Mouse (Mus musculus): ENCODE results near the gene Cog5. TPM values are rescaled to one million over a fixed set of nuclear protein-coding genes. Genes with fewer than 3 reads are reported as not detected.

The Cog5 gene
- total RNA-seq, 2 experiments from 2014 or later = 6.1 to 17.7 TPM

- ATAC-seq (replicated peaks; ENCODE audit: low FRiP score, poor library complexity, severe bottlenecking) = peak; percentile 89
These were observed 311.0 kb downstream of the Cog5 start for GRCm38 (mm10) chr12:31965517-31966212.

DNA sequence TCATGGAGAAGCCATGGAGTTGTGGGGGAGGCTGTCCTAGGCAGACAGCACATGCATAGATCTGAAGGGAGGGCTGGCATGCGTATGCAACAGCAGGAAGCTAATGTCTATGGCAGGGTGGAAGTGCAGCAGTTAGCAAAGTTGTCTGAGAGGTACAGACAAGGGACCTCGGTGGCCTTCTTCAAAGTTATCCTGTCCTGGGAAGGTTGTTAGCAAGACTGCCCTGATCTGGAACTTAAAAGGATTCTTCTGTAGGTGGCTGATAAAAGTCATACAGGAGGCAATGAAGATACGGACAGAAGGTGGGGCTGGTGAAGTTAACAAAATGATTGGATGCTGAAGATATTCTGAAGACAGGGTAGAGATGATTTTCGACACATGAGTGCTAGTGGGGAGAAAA lies 311.7 kb downstream of the Cog5 start:
- ATAC-seq (replicated peaks; ENCODE audit: low FRiP score, poor library complexity, severe bottlenecking) = peak; percentile 53

- ATAC-seq (replicated peaks; ENCODE audit: low FRiP score, poor library complexity, severe bottlenecking) = peak; percentile 78
These were observed 312.9 kb downstream of the Cog5 start for GRCm38 (mm10) chr12:31967536-31967935.

GRCm38 (mm10) chr12:31969111-31969510 lies 314.4 kb downstream of the Cog5 start:
- no peak for ATAC-seq (replicated peaks; ENCODE audit: low FRiP score, poor library complexity, severe bottlenecking)

- ATAC-seq (replicated peaks; ENCODE audit: low FRiP score, poor library complexity, severe bottlenecking) = no peak
These were observed 316.9 kb downstream of the Cog5 start for GRCm38 (mm10) chr12:31971547-31971946.

GRCm38 (mm10) chr12:31973473-31974172 lies 319.0 kb downstream of the Cog5 start:
- ATAC-seq (replicated peaks; ENCODE audit: low FRiP score, poor library complexity, severe bottlenecking) = peak; percentile 93

DNA sequence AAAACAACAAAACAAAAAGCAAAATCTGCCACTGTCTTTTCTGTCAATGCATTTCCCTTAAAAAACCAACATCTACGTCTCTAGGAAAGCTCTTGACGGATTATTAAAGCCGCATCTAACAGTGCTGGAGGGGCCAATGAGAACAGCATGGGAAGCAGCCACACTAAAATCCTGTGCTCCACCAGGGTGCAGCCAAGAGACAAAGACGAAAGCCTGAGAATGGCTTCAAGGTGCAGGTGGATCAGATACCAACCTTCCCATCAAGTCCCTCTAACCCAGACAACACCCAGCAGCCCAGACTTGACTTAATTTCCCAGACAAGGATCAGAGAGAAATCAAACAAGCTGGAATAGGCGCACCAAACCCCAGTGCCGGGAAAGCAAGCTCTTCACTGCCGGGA lies 321.9 kb downstream of the Cog5 start:
- ATAC-seq (replicated peaks; ENCODE audit: low FRiP score, poor library complexity, severe bottlenecking) = no peak

- no peak for ATAC-seq (replicated peaks; ENCODE audit: low FRiP score, poor library complexity, severe bottlenecking)
These were observed 323.0 kb downstream of the Cog5 start for GRCm38 (mm10) chr12:31977613-31978195.

GRCm38 (mm10) chr12:31983238-31983637 lies 328.6 kb downstream of the Cog5 start:
- ATAC-seq (replicated peaks; ENCODE audit: low FRiP score, poor library complexity, severe bottlenecking) = no peak

GRCm38 (mm10) chr12:31983769-31984168 lies 329.1 kb downstream of the Cog5 start:
- no peak for ATAC-seq (replicated peaks; ENCODE audit: low FRiP score, poor library complexity, severe bottlenecking)

DNA sequence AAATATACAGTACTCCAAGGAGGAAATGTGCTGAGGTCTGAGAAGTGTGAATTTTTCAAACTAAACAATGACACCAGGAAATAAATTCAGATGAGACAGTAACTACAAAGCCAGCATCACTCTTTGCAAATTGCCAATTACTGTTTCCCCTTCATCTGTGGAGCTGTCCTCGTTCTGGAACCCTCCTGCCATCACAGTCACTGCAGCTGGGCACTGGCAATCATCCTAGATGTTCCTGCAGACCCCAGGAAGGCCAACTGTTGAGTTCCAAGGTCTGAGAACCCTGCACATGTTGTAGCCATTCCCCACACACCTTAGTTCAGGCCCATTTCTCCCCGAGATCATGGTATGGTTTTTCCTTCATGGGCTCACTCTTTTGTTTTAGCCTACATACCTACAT lies 329.5 kb downstream of the Cog5 start:
- no peak for ATAC-seq (replicated peaks; ENCODE audit: low FRiP score, poor library complexity, severe bottlenecking)

GRCm38 (mm10) chr12:31984664-31985063 lies 330.0 kb downstream of the Cog5 start:
- ATAC-seq (replicated peaks; ENCODE audit: low FRiP score, poor library complexity, severe bottlenecking) = no peak

- ATAC-seq (replicated peaks; ENCODE audit: low FRiP score, poor library complexity, severe bottlenecking) = no peak
These were observed 331.1 kb downstream of the Cog5 start for GRCm38 (mm10) chr12:31985738-31986137.

DNA sequence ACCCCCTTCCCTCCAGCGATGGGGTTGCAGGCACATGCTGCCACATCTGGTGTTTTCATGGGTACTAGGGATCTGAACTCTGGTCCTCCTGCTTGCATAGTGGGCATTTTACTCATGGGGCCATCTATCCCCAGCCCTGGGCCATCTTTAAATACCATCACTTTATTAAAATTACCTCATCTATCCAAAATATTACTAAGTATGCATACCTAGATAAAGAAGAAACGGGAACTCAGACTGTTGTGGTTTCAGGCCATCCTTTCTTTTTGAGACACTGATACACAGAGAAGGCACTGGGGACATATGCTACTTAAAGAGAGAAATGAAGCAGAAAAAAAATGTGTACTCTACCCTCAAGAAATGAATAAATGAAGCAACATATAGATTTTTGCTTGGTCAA lies 331.8 kb downstream of the Cog5 start:
- ATAC-seq (replicated peaks; ENCODE audit: low FRiP score, poor library complexity, severe bottlenecking) = no peak

Other genes starting within 250 kb of the Cog5 start
- 10.6 and 30.7 TPM in 2 replicates for gene Cbll1, start 155.3 kb upstream of the Cog5 start, total RNA-seq (2015; ENCODE audit: low replicate concordance)
- 2.9 and 3.2 TPM in 2 replicates for gene Cbll1, start 155.3 kb upstream of the Cog5 start, total RNA-seq (2017; ENCODE audit: low replicate concordance)
- gene Slc26a4, start 94.9 kb upstream of the Cog5 start, total RNA-seq (2015; ENCODE audit: low replicate concordance) = not detected in 2 replicates
- not detected in 2 replicates for gene Slc26a4, start 94.9 kb upstream of the Cog5 start, total RNA-seq (2017; ENCODE audit: low replicate concordance)
- 13.2 and 25.0 TPM in 2 replicates for gene Bcap29, start 20.2 kb upstream of the Cog5 start, total RNA-seq (2015; ENCODE audit: low replicate concordance)
- gene Bcap29, start 20.2 kb upstream of the Cog5 start, total RNA-seq (2017; ENCODE audit: low replicate concordance) = 5.7 and 6.7 TPM in 2 replicates
- 4.4 and 6.0 TPM in 2 replicates for gene Dus4l, start within 50 bp of the Cog5 start, total RNA-seq (2015; ENCODE audit: low replicate concordance)
- gene Dus4l, start within 50 bp of the Cog5 start, total RNA-seq (2017; ENCODE audit: low replicate concordance) = 0.60 TPM in 1 of 2 replicates, not detected in the other
- not detected in 2 replicates for gene Gpr22, start 59.1 kb downstream of the Cog5 start, total RNA-seq (2015; ENCODE audit: low replicate concordance)
- gene Gpr22, start 59.1 kb downstream of the Cog5 start, total RNA-seq (2017; ENCODE audit: low replicate concordance) = 0.26 TPM in 1 of 2 replicates, not detected in the other